Mouse (Mus musculus) heart, embryonic 14.5 days (tissue): ENCODE results near the gene Gm11938. TPM values are rescaled to one million over a fixed set of nuclear protein-coding genes. Genes with fewer than 3 reads are reported as not detected.
"Not testable (repeated sequence)": the region's sequence is repeated elsewhere in the genome, so short reads cannot be mapped to it uniquely, and the experiment has no call there.

ENCODE experiments used
- ATAC-seq: fragments of 200-750 bp; cut with Nextera tagmentation; 2 replicates; pipeline ENCODE4 v1.8.0; 2017; ENCODE audit warnings: low read depth, moderate TSS enrichment; ENCODE audit not compliant: insufficient number of reproducible peaks, insufficient read depth, low FRiP score
- H3K27ac ChIP-seq, 2 experiments: fragments of 200-500 bp in 1 of 2; fragments of 300-500 bp in 1 of 2; sonication (generic) in 1 of 2; replicated peaks in 1 of 2; 2 replicates each; pipeline ENCODE4 v1.5.1; 2012 to 2014; ENCODE audit warnings: low read depth in 2 of 2, low read length in 2 of 2, control low read depth in 1 of 2, mild to moderate bottlenecking in 1 of 2, mixed read lengths in 1 of 2; ENCODE audit not compliant: control insufficient read depth in 1 of 2, insufficient read depth in 1 of 2
- H3K27me3 ChIP-seq: fragments of 300-500 bp; sonication (generic); 2 replicates; pipeline ENCODE4 v1.6.1; 2014; ENCODE audit warnings: mild to moderate bottlenecking, low read length, control low read depth; ENCODE audit not compliant: control insufficient read depth, insufficient read depth
- H3K36me3 ChIP-seq: fragments of 300-500 bp; sonication (generic); 2 replicates; pipeline ENCODE4 v1.6.1; 2014; ENCODE audit warnings: mild to moderate bottlenecking, control low read depth, low read length, mixed read lengths; ENCODE audit not compliant: control insufficient read depth, insufficient read depth
- H3K4me1 ChIP-seq, 2 experiments: fragments of 200-500 bp in 1 of 2; fragments of 300-500 bp in 1 of 2; sonication (generic) in 1 of 2; 2 replicates each; pipeline ENCODE4 v1.6.1; 2012 to 2014; ENCODE audit warnings: low read length in 2 of 2, control low read depth in 1 of 2, mixed read lengths in 1 of 2; ENCODE audit not compliant: control insufficient read depth in 2 of 2, insufficient read depth in 2 of 2
- H3K4me2 ChIP-seq: fragments of 300-500 bp; sonication (generic); 2 replicates; pipeline ENCODE4 v1.6.1; 2014; ENCODE audit warnings: mild to moderate bottlenecking, low read length
- H3K4me3 ChIP-seq, 2 experiments: fragments of 200-500 bp in 1 of 2; fragments of 300-500 bp in 1 of 2; sonication (generic) in 1 of 2; 2 replicates each; pipeline ENCODE4 v1.5.1; 2012 to 2014; ENCODE audit warnings: low read length in 2 of 2, mild to moderate bottlenecking in 2 of 2, control low read depth in 1 of 2, low read depth in 1 of 2, moderate library complexity in 1 of 2; ENCODE audit not compliant: control insufficient read depth in 1 of 2, insufficient read depth in 1 of 2
- H3K9ac ChIP-seq: fragments of 300-500 bp; sonication (generic); 2 replicates; pipeline ENCODE4 v1.6.1; 2014; ENCODE audit warnings: mild to moderate bottlenecking, low read length
- H3K9me3 ChIP-seq: fragments of 300-500 bp; sonication (generic); 2 replicates; pipeline ENCODE4 v1.6.1; 2016; ENCODE audit warnings: low read length, control low read depth; ENCODE audit not compliant: control insufficient read depth
- WGBS: fragments of 180-500 bp; shearing (Covaris S2); extraction: QIAGEN DNeasy Blood & Tissue Kit; methylation state at CpG from one replicate; pipeline ENCODE4 v1.1.7; 2014; 5-methylcytosine and 5-hydroxymethylcytosine counted together
- polyA plus RNA-seq: library from polyadenylated mRNA; unstranded; fragments of >200 nt; fragmentation: Nextera tagmentation; extraction: Ambion mirVana; gene quantifications from 2 replicates; pipeline ENCODE4 v1.2.1, GENCODE M21; 2014

Gm11938 gene
- not detected in 2 replicates for polyA plus RNA-seq

DNA sequence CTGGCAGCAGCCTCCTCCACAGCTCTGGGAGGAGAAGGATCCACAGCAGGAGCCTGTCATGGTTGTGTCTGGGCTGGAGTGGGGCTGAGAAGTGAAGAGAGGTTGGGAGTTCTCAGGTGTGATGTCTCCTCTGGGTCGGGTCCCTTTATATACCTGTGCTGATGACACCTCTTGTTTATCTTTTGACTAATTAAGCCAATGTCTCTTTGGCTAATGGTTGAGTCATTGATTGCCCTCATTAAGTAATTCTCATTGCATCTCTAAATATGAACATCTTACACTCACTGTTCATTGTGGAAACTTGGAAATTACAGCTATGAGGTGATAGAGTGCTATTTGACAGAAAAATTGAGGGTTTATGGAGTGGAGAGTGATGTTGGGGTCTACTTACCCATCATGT lies at the start of gene Gm11938:
Gene Gm11938, minus strand, starts transcription at position 101 of the 400 bp plus-strand sequence.
- H3K4me3 ChIP-seq, H3K4me1 ChIP-seq, H3K9me3 ChIP-seq, H3K9ac ChIP-seq, H3K27me3 ChIP-seq, H3K36me3 ChIP-seq, H3K27ac ChIP-seq, ATAC-seq, H3K4me2 ChIP-seq: not testable (repeated sequence)
- 44% methylated on average over 1 of the region's 1 CpGs for WGBS

DNA sequence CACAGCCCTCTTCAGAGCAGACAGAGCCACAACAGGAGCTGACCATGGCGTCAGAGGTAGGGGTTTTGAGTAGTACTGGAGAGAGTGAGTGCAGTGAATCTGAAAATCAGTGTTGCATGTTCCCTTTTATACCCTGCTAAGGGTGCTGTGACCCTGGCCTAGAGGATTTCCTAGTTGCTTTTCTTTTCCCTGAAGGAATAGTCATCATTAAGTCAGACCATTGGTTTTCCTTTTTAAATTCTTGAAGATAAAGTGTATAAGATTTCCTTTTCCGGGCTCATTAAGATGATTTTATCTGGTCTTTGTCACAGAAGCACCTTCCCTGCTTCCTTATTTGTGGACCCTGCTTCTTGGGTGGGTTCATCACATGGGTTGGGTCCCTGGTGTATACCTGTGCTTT lies 47.0 kb upstream of the Gm11938 start, which contains the start of gene Gm11555:
Gene Gm11555, minus strand, starts transcription at position 101 of the 400 bp plus-strand sequence.
- H3K4me3 ChIP-seq = no peak within 1 kb of the TSS
- no peak for ATAC-seq
- H3K27me3 ChIP-seq = no peaks in the 10 kb centered on the region
- no peaks in the 10 kb centered on the region for H3K4me1 ChIP-seq
- 69% methylated on average over 2 of the region's 2 CpGs for WGBS
- H3K36me3 ChIP-seq = no peaks in the 10 kb centered on the region
- H3K9me3 ChIP-seq = no peaks in the 10 kb centered on the region
- no peak within 1 kb of the TSS for H3K27ac ChIP-seq
- no peak within 1 kb of the TSS for H3K9ac ChIP-seq
- no peak within 1 kb of the TSS for H3K4me2 ChIP-seq

DNA sequence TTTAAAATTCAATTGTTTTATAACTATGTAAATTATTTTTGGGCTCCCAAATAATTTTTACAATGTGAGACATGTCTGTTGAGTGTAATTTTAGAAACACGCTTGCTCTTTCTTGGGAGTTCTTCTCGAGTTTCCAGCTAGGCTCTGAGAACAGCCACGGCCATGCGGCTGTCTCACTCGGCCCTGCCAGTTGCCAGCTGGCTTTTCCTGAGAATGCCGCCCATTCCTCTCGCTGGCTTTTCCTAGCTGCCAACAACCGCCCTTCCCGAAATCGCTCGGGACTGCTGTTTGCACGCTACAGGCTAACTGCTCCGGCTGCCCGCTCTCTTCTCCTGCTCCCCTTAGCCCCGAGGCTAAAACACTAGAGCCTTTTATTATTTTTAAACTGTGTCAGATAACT lies 43.3 kb upstream of the Gm11938 start:
- no peaks in the 10 kb centered on the region for H3K27me3 ChIP-seq
- no peak overlapping the region for H3K27ac ChIP-seq
- no peak overlapping the region for H3K4me2 ChIP-seq
- no peak overlapping the region for H3K9ac ChIP-seq
- H3K36me3 ChIP-seq = no peaks in the 10 kb centered on the region
- H3K9me3 ChIP-seq = no peaks in the 10 kb centered on the region
- WGBS = 81% methylated on average over 15 of the region's 15 CpGs
- H3K4me1 ChIP-seq = no peaks in the 10 kb centered on the region
- no peak for ATAC-seq
- H3K4me3 ChIP-seq = no peak overlapping the region

- Histone ChIP-seq H3K4me1 (no peaks in the 10 kb centered on the region), H3K27me3 (no peaks in the 10 kb centered on the region), H3K27ac (no peak overlapping the region), H3K4me3 (no peak overlapping the region), H3K36me3 (no peaks in the 10 kb centered on the region), H3K9ac (no peak overlapping the region), H3K4me2 (no peak overlapping the region), H3K9me3 (no peaks in the 10 kb centered on the region)
- ATAC-seq = no peak
- WGBS = 75% methylated on average over 3 of the region's 3 CpGs
Observed at GRCm38 (mm10) chr11:99644351-99644750, 41.2 kb upstream of the Gm11938 start.

- WGBS = 79% methylated on average over 9 of the region's 9 CpGs
- not testable (repeated sequence) for H3K9ac ChIP-seq, H3K27me3 ChIP-seq, H3K9me3 ChIP-seq, H3K4me2 ChIP-seq, H3K27ac ChIP-seq, H3K4me1 ChIP-seq, H3K36me3 ChIP-seq, ATAC-seq, H3K4me3 ChIP-seq
Observed at GRCm38 (mm10) chr11:99643635-99644139, 40.6 kb upstream of the Gm11938 start, which contains the start of gene Krtap4-7. TSS of gene Krtap4-7 (minus strand) at chr11:99644089.

GRCm38 (mm10) chr11:99640926-99641325 lies 37.8 kb upstream of the Gm11938 start:
- Histone ChIP-seq H3K9me3 (no peaks in the 10 kb centered on the region), H3K27me3 (no peaks in the 10 kb centered on the region), H3K4me1 (no peaks in the 10 kb centered on the region), H3K4me2 (no peak overlapping the region), H3K36me3 (no peaks in the 10 kb centered on the region), H3K9ac (no peak overlapping the region), H3K4me3 (no peak overlapping the region), H3K27ac (no peak overlapping the region)
- 31% methylated on average over 1 of the region's 1 CpGs for WGBS
- ATAC-seq = no peak

DNA sequence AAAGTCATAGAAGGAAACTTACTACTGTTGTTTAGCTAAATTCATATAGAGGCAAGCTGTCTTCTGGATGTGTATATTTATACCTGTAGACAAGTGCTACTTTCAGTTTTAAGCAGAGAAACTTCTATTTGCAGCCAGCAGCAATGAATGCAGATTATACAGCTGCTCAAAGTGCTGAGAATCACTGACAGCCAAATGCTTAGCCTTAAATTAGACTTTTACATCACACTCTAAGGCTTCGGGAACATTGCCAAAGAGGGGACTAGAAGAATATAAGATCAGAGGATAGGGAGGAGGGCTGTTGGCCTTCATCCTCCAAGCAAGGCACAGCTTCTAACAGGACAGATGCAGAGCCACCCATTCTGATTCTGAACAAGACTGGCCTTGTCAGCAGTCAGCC lies 34.0 kb upstream of the Gm11938 start:
- no peak for ATAC-seq
- WGBS = 44% methylated on average over 1 of the region's 1 CpGs
- H3K27ac ChIP-seq = no peak overlapping the region

GRCm38 (mm10) chr11:99634653-99635134 lies 31.6 kb upstream of the Gm11938 start, which contains the start of gene Krtap4-2:
TSS of gene Krtap4-2 (minus strand) at chr11:99635084.
- no peaks in the 10 kb centered on the region for H3K27me3 ChIP-seq
- no peak within 1 kb of the TSS for H3K4me3 ChIP-seq
- no peaks in the 10 kb centered on the region for H3K36me3 ChIP-seq
- H3K9me3 ChIP-seq = no peaks in the 10 kb centered on the region
- WGBS = 30% methylated on average over 8 of the region's 8 CpGs
- H3K9ac ChIP-seq = no peak within 1 kb of the TSS
- no peak for ATAC-seq
- H3K4me2 ChIP-seq = no peak within 1 kb of the TSS
- no peak within 1 kb of the TSS for H3K27ac ChIP-seq
- H3K4me1 ChIP-seq = no peaks in the 10 kb centered on the region

More for the DNA sequence above, 34.0 kb upstream of the Gm11938 start:
- Histone ChIP-seq H3K36me3 (no peaks in the 10 kb centered on the region), H3K9me3 (no peaks in the 10 kb centered on the region), H3K4me3 (no peak overlapping the region), H3K9ac (no peak overlapping the region), H3K27me3 (no peaks in the 10 kb centered on the region), H3K4me2 (no peak overlapping the region), H3K4me1 (no peaks in the 10 kb centered on the region)
